Mouse (Mus musculus): Measurements from ENCODE around the gene Bcl2l14.
A peak's percentile ranks its signal among the peaks of the same experiment; 100 is the strongest.

Bcl2l14 gene

GRCm38 (mm10) chr6:134413706-134414531 lies 17.8 kb downstream of the Bcl2l14 start:
- H3K27me3 ChIP-seq (ENCODE audit: insufficient read depth, low read length), result peaks cover 3% of the 10 kb centered on the region; the same call in 1 of the 2 replicates
- peaks cover 44% of the 10 kb centered on the region for H3K4me1 ChIP-seq (replicated peaks; ENCODE audit: low read depth, low read length)
- H3K36me3 ChIP-seq (ENCODE audit: insufficient read depth, low read length), result no peaks in the 10 kb centered on the region
- peak overlapping the region; percentile 58 for H3K4me3 ChIP-seq (replicated peaks; ENCODE audit: low read length)
- TF ChIP-seq CTCF (conservative IDR thresholded peaks at IDR 0.05; ENCODE audit: low read length), result no peak
- no peak for TF ChIP-seq NANOG (IDR thresholded peaks at IDR 0.05; ENCODE audit: borderline replicate concordance, low read length)
- no peak for TF ChIP-seq POU5F1 (IDR thresholded peaks at IDR 0.05; ENCODE audit: borderline replicate concordance, low read length)
- no peaks in the 10 kb centered on the region for H3K9me3 ChIP-seq (ENCODE audit: low read length)

- H3K27me3 ChIP-seq (ENCODE audit: insufficient read depth, low read length), result peaks cover 3% of the 10 kb centered on the region; the same call in 1 of the 2 replicates
Observed at GRCm38 (mm10) chr6:134414532-134414883, 18.4 kb downstream of the Bcl2l14 start.

DNA sequence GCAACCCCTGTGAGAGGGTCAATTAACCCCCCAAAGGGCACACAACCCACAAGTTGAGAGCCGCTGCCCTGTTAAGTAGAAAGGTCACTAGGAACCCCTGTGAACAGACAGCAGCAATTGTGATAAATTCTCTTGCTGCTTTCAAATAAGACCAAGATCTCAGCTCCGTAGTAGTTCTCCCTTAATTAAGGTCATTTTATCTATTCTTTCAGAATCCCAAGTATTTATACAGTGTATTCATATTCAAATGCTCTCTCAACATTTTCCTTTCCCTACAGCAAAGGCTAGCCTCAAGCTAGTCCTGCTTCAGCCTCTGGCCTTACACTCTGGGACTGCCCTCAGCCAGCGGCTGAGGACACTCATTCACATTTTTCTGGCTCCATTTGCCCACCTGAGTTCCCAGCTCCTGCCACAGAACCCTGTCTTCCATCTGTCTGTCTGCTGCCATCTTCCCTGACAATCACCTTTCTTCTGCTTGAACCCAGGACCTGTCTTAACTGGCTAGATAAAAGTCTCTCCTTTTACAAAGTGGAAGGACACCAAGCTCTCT lies 20.5 kb downstream of the Bcl2l14 start:
- no peak overlapping the region for H3K4me3 ChIP-seq (replicated peaks; ENCODE audit: low read length)
- H3K4me1 ChIP-seq (replicated peaks; ENCODE audit: low read depth, low read length), result peaks cover 44% of the 10 kb centered on the region
- no peak for TF ChIP-seq CTCF (conservative IDR thresholded peaks at IDR 0.05; ENCODE audit: low read length)
- 0 out of 2 replicates have a peak, but pooled peaks have one; percentile 3 for TF ChIP-seq NANOG (IDR thresholded peaks at IDR 0.05; ENCODE audit: borderline replicate concordance, low read length)
- TF ChIP-seq POU5F1 (IDR thresholded peaks at IDR 0.05; ENCODE audit: borderline replicate concordance, low read length), result no peak
- no peaks in the 10 kb centered on the region for H3K27me3 ChIP-seq (ENCODE audit: insufficient read depth, low read length)
- no peaks in the 10 kb centered on the region for H3K36me3 ChIP-seq (ENCODE audit: insufficient read depth, low read length)
- no peaks in the 10 kb centered on the region for H3K9me3 ChIP-seq (ENCODE audit: low read length)

More at GRCm38 (mm10) chr6:134414532-134414883, 18.4 kb downstream of the Bcl2l14 start:
- H3K9me3 ChIP-seq (ENCODE audit: low read length), result no peaks in the 10 kb centered on the region
- H3K4me1 ChIP-seq (replicated peaks; ENCODE audit: low read depth, low read length), result peaks cover 44% of the 10 kb centered on the region
- H3K4me3 ChIP-seq (replicated peaks; ENCODE audit: low read length), result peak overlapping the region; percentile 58
- no peaks in the 10 kb centered on the region for H3K36me3 ChIP-seq (ENCODE audit: insufficient read depth, low read length)
- TF ChIP-seq NANOG (IDR thresholded peaks at IDR 0.05; ENCODE audit: borderline replicate concordance, low read length) (no peak), CTCF (conservative IDR thresholded peaks at IDR 0.05; ENCODE audit: low read length) (no peak), POU5F1 (IDR thresholded peaks at IDR 0.05; ENCODE audit: borderline replicate concordance, low read length) (no peak)

DNA sequence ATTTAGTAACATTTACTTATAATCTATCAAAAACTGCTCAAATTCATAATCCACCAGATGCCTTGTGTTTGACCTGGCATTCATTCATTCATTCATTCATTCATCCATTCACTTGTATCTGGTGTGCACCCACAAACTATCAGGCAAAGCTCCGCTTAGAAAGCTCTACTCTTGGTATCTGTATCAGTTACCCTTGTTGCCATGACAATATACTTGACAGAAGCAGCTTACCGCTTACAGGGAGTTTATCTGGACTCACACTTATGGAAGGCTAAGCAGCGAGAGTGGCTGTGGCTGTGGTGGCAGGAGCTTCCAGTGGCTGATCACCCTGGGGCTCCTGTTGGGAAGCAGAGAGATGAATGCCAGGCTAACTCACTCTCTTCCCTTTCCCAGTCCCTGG lies 21.8 kb downstream of the Bcl2l14 start:
- no peak for TF ChIP-seq CTCF (conservative IDR thresholded peaks at IDR 0.05; ENCODE audit: low read length)
- TF ChIP-seq POU5F1 (IDR thresholded peaks at IDR 0.05; ENCODE audit: borderline replicate concordance, low read length), result no peak
- no peak for TF ChIP-seq NANOG (IDR thresholded peaks at IDR 0.05; ENCODE audit: borderline replicate concordance, low read length)
- no peaks in the 10 kb centered on the region for H3K27me3 ChIP-seq (ENCODE audit: insufficient read depth, low read length)
- H3K4me3 ChIP-seq (replicated peaks; ENCODE audit: low read length), result no peak overlapping the region
- H3K9me3 ChIP-seq (ENCODE audit: low read length), result no peaks in the 10 kb centered on the region
- H3K36me3 ChIP-seq (ENCODE audit: insufficient read depth, low read length), result no peaks in the 10 kb centered on the region
- H3K4me1 ChIP-seq (replicated peaks; ENCODE audit: low read depth, low read length), result peaks cover 44% of the 10 kb centered on the region

DNA sequence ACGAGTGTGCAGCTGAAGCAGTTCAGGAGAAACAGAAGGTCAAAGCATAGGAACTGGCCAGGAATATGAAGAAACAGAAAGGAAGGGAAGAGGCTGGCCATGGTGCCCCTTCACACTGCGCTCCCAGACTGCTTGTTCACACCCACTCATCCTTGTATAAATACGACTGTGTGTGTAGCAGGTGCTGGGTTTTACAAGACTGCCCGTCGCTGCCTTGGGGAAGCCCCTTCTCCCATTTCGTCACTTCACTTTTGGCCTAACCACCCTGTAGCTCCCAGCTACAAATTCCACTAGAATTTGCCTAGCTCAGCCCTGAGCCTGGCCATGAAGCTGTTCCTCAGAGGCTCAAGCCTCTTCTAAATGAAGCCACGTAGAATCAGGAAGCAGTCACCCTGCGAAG lies 24.3 kb downstream of the Bcl2l14 start:
- H3K9me3 ChIP-seq (ENCODE audit: low read length), result no peaks in the 10 kb centered on the region
- H3K4me3 ChIP-seq (replicated peaks; ENCODE audit: low read length), result no peak overlapping the region
- no peaks in the 10 kb centered on the region for H3K27me3 ChIP-seq (ENCODE audit: insufficient read depth, low read length)
- peaks cover 27% of the 10 kb centered on the region for H3K4me1 ChIP-seq (replicated peaks; ENCODE audit: low read depth, low read length)
- TF ChIP-seq POU5F1 (IDR thresholded peaks at IDR 0.05; ENCODE audit: borderline replicate concordance, low read length), result no peak
- no peak for TF ChIP-seq NANOG (IDR thresholded peaks at IDR 0.05; ENCODE audit: borderline replicate concordance, low read length)
- TF ChIP-seq CTCF (conservative IDR thresholded peaks at IDR 0.05; ENCODE audit: low read length), result no peak
- no peaks in the 10 kb centered on the region for H3K36me3 ChIP-seq (ENCODE audit: insufficient read depth, low read length)

DNA sequence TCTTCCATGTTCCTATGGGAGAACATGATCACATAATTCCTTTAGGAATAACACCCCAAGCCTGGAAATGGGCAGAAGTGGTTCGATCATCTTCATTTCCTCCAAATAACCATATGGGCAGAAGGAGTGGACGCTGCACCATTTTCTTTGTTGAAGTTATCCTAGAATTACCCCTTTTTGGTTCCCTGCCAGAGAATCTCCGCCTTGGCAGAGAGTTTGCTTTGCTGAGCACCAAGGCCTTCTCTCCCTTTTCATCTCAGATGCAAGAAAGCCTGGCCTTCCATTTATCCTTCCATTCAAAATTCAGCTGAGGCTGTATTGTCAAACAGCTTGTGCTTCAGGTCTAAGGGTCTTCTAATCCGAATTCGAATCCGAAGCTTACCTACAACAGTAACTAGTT lies 25.8 kb downstream of the Bcl2l14 start:
- Histone ChIP-seq H3K4me1 (replicated peaks; ENCODE audit: low read depth, low read length) (peaks cover 14% of the 10 kb centered on the region), H3K4me3 (replicated peaks; ENCODE audit: low read length) (no peak overlapping the region), H3K9me3 (ENCODE audit: low read length) (no peaks in the 10 kb centered on the region), H3K36me3 (ENCODE audit: insufficient read depth, low read length) (no peaks in the 10 kb centered on the region), H3K27me3 (ENCODE audit: insufficient read depth, low read length) (no peaks in the 10 kb centered on the region)
- no peak for TF ChIP-seq CTCF (conservative IDR thresholded peaks at IDR 0.05; ENCODE audit: low read length)
- no peak for TF ChIP-seq NANOG (IDR thresholded peaks at IDR 0.05; ENCODE audit: borderline replicate concordance, low read length)
- no peak for TF ChIP-seq POU5F1 (IDR thresholded peaks at IDR 0.05; ENCODE audit: borderline replicate concordance, low read length)

- Histone ChIP-seq H3K4me1 (replicated peaks; ENCODE audit: low read depth, low read length) (peaks cover 4% of the 10 kb centered on the region), H3K27me3 (ENCODE audit: insufficient read depth, low read length) (no peaks in the 10 kb centered on the region; the same call in 1 of the 2 replicates), H3K9me3 (ENCODE audit: low read length) (peaks cover 7% of the 10 kb centered on the region), H3K4me3 (replicated peaks; ENCODE audit: low read length) (peak overlapping the region; percentile 69), H3K36me3 (ENCODE audit: insufficient read depth, low read length) (0 out of 2 replicates have a peak, but pooled peaks cover 4% of the 10 kb centered on the region)
- TF ChIP-seq NANOG (IDR thresholded peaks at IDR 0.05; ENCODE audit: borderline replicate concordance, low read length), result no peak
- peak; percentile 43 for TF ChIP-seq CTCF (conservative IDR thresholded peaks at IDR 0.05; ENCODE audit: low read length)
Observed at GRCm38 (mm10) chr6:134425216-134425717, 29.1 kb downstream of the Bcl2l14 start.

DNA sequence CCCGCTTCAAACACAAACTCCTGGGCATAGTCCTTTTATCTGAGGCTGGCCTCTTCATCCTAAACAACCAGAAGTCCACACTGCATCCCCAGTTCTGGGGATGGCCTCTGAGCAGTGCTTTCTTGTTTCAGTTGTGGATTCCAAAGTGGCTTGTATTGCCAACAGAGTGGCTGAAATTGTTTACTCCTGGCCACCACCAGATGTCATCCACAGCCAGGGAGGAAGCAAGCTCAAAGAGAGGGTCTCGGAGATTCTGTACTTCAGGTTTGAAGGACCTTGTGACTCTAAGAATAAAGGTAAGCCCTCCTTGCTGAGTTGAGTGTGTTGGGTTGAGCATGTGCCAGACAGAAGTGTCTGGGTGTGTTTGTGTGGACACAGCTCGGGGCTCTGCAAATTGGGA lies 31.0 kb downstream of the Bcl2l14 start:
- Histone ChIP-seq H3K9me3 (ENCODE audit: low read length) (peaks cover 7% of the 10 kb centered on the region), H3K36me3 (ENCODE audit: insufficient read depth, low read length) (0 out of 2 replicates have a peak, but pooled peaks cover 4% of the 10 kb centered on the region), H3K4me1 (replicated peaks; ENCODE audit: low read depth, low read length) (peaks cover 4% of the 10 kb centered on the region), H3K4me3 (replicated peaks; ENCODE audit: low read length) (no peak overlapping the region), H3K27me3 (ENCODE audit: insufficient read depth, low read length) (no peaks in the 10 kb centered on the region; the same call in 1 of the 2 replicates)
- TF ChIP-seq NANOG (IDR thresholded peaks at IDR 0.05; ENCODE audit: borderline replicate concordance, low read length) (no peak), POU5F1 (IDR thresholded peaks at IDR 0.05; ENCODE audit: borderline replicate concordance, low read length) (no peak), CTCF (conservative IDR thresholded peaks at IDR 0.05; ENCODE audit: low read length) (no peak)
